Mouse (Mus musculus) brain, embryonic 14.5 days (tissue): ENCODE results near the gene Epo.

Experiments used
- CTCF ChIP-seq: fragments of 200-500 bp; IDR thresholded peaks from 2 replicates; pipeline ENCODE4 v1.5.1; 2012; ENCODE audit warnings: inconsistent platforms, mild to moderate bottlenecking, moderate library complexity, borderline replicate concordance; ENCODE audit not compliant: insufficient read depth, insufficient read length; ENCODE audit errors: extremely low read depth
- POLR2A ChIP-seq: fragments of 200-500 bp; IDR thresholded peaks from 2 replicates; pipeline ENCODE4 v1.6.1; 2012; ENCODE audit warnings: mild to moderate bottlenecking, inconsistent platforms, borderline replicate concordance; ENCODE audit not compliant: poor library complexity, insufficient read depth, insufficient read length, severe bottlenecking; ENCODE audit errors: extremely low read depth

DNA sequence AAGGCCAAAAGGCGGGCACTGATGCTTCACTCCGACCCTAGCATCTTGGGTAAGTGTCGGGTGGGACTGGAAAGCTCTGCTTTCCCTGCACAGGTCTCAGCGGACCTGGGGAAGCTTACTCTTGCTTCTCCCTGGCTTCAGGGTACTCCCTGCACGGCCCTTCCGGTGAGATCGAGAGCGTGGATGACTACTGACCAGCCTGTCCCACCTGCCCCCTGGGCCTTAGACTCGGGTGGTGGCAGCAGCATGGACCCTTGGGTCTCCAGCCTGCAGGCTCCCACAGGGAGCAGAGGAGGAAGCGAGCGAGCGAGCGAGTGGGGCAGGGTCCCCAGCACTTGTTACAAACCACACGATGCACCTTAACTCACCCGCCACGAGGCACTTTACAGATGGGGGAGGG lies 7.5 kb downstream of the Epo start:
- TF ChIP-seq POLR2A (no peak), CTCF (no peak)
